Mouse (Mus musculus) CD4-positive, CD25-positive, alpha-beta regulatory T cell, adult 4 months (primary cell): ENCODE measurements at regions not wholly inside any gene's neighbourhood (a gene's known extent, or its start where the extent isn't known, plus 50 kb on each side); places are given as distances from the start of the nearest gene placed in this dataset.

Source experiments
- ATAC-seq: one replicate; pipeline ENCODE4 v1.8.0; 2017

GRCm38 (mm10) chr4:32153356-32153755 is 85.2 kb upstream of the Bach2 start:
- no peak for ATAC-seq

DNA sequence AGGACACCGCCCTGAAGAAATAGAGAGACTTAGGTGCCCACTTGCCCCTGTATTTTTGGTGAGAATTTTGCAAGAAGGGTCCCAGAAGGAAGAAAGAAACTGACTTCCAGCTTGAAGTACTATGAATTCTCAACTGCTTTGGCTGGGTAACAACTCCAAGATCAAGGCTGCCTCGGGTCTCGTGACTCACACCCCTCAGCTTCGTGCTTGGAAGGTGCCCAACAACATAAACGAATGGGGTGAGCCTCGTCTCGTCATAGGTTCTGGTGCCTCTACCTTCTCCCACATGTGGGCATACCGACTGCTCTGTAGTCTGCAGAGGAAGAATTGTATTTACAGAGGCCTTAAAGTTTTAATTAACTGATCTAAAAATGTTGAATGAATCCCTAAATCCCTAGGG is 81.6 kb upstream of the Bach2 start:
- no peak for ATAC-seq

GRCm38 (mm10) chr4:32158451-32158850 is 80.2 kb upstream of the Bach2 start:
- no peak for ATAC-seq

GRCm38 (mm10) chr4:32158886-32159285 is 79.7 kb upstream of the Bach2 start:
- no peak for ATAC-seq

- ATAC-seq, result peak; percentile 39
These were observed 77.8 kb upstream of the Bach2 start for GRCm38 (mm10) chr4:32160815-32161214.

DNA sequence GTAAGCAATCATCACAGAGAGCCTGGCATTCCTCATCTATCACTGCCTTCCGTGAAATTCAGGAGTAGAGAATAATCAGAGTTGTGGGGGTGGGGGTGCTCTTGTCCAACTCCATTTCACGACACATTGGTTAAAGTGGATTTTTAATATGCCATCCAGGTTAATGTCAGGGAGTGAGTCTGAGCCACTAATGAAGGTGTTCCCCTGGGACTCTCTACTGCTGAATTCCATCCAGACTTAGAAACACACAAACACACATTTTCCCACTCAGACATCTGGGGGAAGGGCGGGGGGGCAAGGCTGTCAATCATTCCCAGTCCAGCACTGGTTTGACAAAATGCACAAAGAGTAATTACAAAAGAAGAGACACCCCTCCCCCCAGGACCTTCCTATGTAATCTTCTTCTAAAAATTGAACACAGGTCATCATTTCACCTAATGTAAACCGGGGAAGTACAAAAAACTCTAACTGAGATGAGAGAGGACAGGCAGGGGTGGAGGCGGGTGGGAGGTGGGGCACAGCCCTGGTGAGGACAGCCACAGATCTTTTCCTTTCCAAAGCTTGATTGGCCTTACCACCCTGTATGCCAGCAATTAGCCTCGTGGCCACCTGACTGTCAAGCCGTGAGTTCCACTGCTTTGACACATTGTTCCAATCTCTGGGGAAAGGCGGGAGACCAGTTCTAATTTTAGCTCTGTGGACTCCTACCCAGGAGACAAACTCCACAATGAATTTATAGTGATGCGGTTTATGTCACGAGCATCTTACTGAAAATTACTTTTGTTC is 76.5 kb upstream of the Bach2 start:
- no peak for ATAC-seq

DNA sequence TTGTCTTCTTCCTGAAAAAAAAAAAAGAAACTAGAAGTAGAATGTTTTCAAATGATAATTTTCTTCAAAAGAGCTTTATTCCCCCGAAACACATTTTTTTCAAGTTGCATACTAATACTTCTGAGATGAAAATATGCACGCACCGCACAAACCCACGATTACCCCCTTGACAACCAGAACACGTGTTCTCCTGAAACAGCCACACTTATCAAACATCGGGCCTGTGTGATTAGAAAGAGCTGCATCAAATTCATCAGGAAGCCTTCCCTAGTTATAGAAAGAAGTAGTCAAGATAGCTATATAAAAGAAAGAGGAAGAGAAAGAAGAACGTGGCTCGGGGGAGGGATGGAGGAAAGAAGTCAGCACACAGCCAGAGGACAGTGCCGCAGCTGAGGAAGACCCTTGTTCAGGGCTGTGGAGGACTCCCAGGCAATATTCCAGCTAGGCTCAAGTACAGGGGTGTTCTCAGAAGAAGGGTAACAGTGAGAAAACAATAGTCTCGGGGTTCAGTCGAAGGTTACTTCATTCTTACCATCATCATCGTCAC is 75.8 kb upstream of the Bach2 start:
- ATAC-seq, result no peak

DNA sequence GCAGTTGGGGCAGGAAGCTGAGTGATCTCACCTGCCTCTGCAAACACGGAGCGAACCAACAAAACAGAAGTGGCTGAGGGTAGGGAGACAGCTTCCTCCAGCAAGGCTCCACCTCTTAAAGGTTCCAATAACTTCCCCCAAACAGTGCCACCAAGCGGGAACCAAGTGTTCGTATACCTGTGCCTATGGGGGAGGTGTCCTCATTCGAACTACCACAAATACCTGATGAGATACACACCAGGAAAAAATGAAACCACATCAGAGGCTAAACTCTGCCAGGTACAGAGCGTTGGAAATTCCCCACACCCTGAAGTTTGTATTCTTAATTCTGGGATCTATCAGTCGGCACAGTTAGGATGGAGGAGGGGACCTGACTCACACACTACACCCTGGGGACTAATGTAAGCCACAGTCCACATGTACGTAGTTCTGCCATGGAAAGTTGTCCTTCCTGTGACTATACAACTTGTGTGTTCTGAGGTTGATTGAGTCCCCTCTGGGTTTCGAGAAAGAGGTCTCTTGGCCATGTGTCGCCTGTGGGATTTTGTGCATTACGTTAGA is 74.4 kb upstream of the Bach2 start:
- peak; percentile 63 for ATAC-seq

GRCm38 (mm10) chr4:32164736-32165241 is 73.8 kb upstream of the Bach2 start:
- peak; percentile 52 for ATAC-seq

- ATAC-seq, result no peak
These were observed 72.6 kb upstream of the Bach2 start for GRCm38 (mm10) chr4:32165918-32166528.

DNA sequence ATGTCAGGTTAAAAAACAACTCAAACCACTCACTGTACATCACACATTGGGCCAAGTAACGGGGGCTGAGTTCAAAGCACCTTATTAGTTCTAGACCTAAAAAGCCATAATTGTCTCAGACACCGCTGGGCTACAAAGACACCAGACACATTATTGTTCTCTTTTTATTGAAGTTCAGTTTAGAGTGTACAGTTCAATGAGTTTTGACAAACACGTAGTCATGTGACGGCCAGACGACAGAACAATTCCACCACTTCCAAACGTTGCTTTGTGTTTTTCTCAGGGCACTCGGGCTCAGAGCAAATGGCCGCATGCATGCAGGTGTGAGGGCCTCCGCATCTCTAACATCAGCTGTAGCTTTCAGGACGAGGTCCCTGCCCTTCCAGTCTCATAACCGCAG is 71.5 kb upstream of the Bach2 start:
- ATAC-seq, result no peak

- ATAC-seq, result no peak
These were observed 68.5 kb upstream of the Bach2 start for GRCm38 (mm10) chr4:32170106-32170459.

DNA sequence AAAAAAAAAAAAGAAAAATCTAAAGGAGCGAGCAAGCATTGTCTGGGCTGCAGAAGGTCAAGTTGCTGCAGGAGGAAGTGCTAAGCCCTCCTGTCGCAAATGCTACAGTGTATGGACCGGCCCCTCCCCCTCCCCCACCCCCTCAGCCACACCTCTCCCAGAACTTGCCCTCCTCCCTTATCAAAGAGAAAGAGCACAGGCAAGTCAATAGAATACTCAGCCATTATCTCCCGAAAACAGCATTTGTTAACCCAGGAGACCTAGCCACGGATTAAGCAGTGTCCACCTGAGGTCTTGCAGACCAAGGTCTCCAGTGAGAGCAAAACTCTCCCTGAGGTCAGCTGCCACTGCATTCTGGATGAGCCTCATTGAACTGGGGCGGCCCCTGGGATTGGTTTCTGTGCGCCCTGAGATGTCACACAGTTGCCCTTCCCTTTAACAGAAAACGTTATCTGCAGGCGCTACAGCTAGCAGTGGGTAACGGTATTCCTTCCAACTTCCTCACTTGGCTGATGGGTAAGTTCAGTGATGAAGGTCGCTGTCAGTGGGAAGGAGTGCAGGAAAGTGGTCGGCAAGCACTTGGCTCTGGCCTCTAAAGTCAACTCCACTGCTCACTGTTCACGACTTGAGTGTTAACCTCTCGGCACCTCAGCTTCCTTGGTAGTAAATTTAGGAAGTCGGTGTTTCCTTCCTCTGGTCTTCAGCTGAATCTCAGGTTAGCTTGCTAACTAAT is 68.0 kb upstream of the Bach2 start:
- ATAC-seq, result peak; percentile 30

DNA sequence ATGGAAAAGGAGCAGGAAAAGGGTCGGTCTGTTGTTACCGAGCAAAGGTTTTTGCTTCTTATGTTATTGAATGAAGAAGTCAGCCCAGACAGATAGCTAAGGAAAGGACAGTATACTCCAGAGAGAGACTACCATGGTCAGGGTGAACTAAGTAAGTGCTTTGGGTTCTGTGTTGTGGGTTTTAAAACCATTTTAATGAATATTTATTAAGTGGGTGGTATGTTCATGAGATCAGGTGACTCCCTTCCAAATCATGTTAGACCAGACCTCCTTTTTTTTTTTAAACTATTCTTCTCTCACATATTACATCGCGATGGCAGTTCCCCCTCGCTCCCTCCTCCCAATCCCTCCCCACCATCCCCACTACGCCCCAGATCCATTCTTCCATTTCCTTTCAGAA is 67.3 kb upstream of the Bach2 start:
- ATAC-seq, result no peak

DNA sequence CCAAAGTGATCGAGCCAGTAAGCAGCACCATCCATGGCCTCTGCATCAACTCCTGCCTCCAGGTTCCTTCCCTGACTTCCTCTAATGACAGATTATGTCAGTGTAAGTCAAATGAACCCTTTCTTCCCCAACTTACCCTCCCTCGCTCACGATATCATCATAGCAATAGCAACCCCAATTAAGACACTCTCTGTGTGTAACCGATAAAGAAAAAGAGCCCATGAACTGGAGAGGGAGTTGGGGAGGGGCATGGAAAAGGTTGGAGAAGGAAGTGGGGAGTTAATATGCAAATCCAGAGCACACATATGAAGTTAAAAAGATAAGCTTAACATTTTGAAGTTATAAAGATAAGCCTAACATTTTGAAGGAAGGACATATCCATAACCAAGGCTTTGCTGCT is 65.6 kb upstream of the Bach2 start:
- no peak for ATAC-seq

DNA sequence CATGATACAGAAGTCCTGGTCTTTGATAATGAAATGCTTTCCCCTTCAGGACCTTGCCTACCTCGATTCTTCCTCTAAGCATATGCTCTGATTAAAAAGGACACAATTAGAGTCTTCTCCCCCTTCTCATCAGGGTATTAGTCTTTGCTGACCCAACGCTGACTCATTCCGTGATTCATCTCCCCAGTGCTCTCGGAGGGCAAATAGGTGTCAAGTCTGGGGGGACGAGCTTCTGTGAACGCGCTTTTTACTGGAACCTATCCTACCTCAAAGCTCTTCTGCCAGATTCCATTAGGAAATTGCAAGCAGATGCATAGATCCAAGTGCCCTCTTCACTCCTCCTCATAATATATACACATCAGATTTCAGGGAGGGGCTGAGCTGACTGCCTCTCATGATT is 63.8 kb upstream of the Bach2 start:
- ATAC-seq, result no peak

DNA sequence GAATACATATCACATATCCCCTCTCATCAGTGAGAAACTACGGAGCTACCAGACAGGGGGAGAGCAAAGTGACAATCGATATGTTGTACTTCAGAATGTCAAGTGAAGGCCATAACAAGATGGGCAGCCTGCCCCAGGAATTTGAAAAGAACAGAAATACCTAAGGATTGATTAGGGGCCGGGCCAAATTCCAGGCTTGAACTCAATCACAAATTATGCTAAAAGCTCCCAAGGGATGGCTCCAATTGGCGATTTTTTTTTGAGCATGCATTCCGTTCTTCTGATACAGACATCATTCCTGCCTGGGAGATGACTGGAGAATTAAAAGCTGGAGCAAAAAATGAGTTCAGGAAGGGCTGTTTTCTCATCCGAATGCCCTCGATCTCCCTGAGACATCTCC is 63.4 kb upstream of the Bach2 start:
- ATAC-seq, result no peak

DNA sequence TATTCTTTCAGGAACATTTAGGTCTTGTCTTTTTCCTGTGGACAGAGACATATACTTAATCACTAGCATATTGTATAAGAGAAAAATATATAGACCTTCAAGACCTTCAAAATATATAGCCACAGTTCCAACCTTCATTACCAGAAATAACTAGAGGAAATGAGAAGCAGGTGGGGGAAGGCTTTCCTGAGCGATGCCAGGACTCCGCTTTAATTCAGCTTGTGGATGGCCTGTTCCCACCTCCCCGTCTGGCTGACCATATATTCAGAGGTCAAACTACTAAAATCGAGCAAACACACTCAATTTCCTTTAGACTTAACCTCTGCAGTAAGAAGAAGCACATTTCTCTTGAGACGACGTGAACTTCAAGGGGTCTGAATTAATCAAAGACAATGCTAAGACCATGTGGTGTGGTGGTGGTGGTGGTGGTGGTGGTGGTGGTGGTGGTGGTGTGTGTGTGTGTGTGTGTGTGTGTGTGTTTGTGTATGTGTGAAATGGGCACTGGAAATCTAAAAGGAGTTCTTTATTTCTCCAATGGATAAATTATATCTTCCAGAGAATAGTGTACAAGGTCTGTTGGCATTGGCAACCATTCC is 62.7 kb upstream of the Bach2 start:
- no peak for ATAC-seq

- peak; percentile 67 for ATAC-seq
These were observed 62.0 kb upstream of the Bach2 start for GRCm38 (mm10) chr4:32176449-32177135.

DNA sequence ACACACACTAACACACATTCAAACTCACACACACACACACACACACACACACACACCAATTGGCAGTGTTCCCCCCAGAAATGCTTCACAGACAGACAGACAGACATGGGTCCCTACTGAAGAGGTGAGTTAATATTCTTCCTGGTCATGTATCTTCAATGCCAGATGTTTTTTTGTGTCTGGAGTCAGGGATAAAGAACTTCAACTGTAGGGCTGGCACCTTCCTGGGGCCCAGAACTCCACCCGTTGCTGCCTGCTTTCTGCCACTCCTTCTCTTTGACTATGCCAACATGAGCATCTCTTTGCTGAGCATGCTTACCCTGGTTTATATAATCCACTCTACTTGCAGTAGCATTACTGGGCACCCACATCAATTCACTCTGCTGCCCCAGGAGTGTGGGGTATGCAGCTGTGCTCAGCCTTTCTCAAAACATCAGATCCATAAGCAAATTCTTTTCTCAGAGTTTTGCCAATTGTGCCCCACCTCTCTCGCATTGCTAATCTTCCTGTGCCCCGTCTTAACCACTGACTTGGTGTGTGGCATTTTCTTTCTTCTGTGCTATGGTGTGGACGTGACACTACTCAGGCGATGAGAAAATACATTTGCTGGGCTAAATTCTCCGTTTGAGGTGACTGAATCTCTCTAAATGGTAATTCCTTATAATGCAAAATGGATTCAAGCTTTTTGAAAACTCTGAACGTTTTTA is 60.5 kb upstream of the Bach2 start:
- ATAC-seq, result no peak

DNA sequence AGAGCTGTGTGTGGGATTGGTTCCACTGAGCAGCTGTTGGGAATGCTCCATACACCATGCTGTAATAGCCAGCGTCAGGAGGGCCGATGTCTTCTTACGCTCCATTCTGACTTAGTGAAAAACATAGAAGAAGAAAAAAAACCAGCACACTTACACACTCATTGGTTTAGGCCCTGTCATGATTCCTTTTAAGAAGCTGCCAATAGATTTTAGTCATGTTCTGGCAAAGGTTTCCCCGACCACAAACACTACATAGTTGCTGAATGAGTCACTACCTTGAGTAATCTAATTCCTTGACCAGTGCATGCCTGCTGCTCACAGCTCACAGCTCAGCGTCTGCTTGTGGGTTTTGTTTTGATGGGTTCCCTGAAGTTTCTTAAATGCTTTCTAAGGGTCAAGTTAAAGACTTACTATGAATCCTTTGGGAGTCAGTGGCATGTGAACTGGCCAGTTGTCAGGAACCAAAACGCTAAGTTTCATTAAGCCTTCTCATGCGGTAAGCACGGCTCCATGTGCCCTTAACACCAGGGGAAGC is 58.8 kb upstream of the Bach2 start:
- peak; percentile 84 for ATAC-seq
